Mouse (Mus musculus) embryonic facial prominence, embryonic 15.5 days (tissue): ENCODE results near the gene Nup210l. TPM values are rescaled to one million over a fixed set of nuclear protein-coding genes. Genes with fewer than 3 reads are reported as not detected.

Source experiments
- ATAC-seq: fragments of 200-750 bp; cut with Nextera tagmentation; 2 replicates; pipeline ENCODE4 v1.8.0; 2017; ENCODE audit warnings: low read depth, moderate TSS enrichment; ENCODE audit not compliant: insufficient number of reproducible peaks, low FRiP score, low TSS enrichment
- H3K27ac ChIP-seq: fragments of 300-500 bp; sonication (generic); replicated peaks from 2 replicates; pipeline ENCODE4 v1.5.1; 2015; ENCODE audit warnings: mild to moderate bottlenecking, inconsistent platforms
- H3K27me3 ChIP-seq: fragments of 300-500 bp; sonication (generic); 2 replicates; pipeline ENCODE4 v1.6.1; 2015; ENCODE audit warnings: inconsistent platforms
- H3K36me3 ChIP-seq: fragments of 300-500 bp; sonication (generic); 2 replicates; pipeline ENCODE4 v1.6.1; 2015; ENCODE audit warnings: mild to moderate bottlenecking, inconsistent platforms
- H3K4me1 ChIP-seq: fragments of 300-500 bp; sonication (generic); 2 replicates; pipeline ENCODE4 v1.6.1; 2015; ENCODE audit warnings: inconsistent platforms
- H3K4me2 ChIP-seq: fragments of 300-500 bp; sonication (generic); replicated peaks from 2 replicates; pipeline ENCODE4 v1.6.1; 2015; ENCODE audit warnings: mild to moderate bottlenecking, inconsistent platforms
- H3K4me3 ChIP-seq: fragments of 300-500 bp; sonication (generic); replicated peaks from 2 replicates; pipeline ENCODE4 v1.5.1; 2015; ENCODE audit warnings: mild to moderate bottlenecking, inconsistent platforms
- H3K9ac ChIP-seq: fragments of 300-500 bp; sonication (generic); 2 replicates; pipeline ENCODE4 v1.6.1; 2015; ENCODE audit warnings: inconsistent platforms
- H3K9me3 ChIP-seq: fragments of 300-500 bp; sonication (generic); replicated peaks from 2 replicates; pipeline ENCODE4 v1.6.1; 2016; ENCODE audit warnings: inconsistent platforms
- WGBS: fragments of 180-500 bp; shearing (Covaris S2); methylation state at CpG from one replicate; pipeline ENCODE4 v1.1.7; 2015; 5-methylcytosine and 5-hydroxymethylcytosine counted together
- polyA plus RNA-seq: library from polyadenylated mRNA; unstranded; fragments of >200 nt; fragmentation: Nextera tagmentation; extraction: Ambion mirVana; gene quantifications from 2 replicates; pipeline ENCODE4 v1.2.1, GENCODE M21; 2015

Nup210l gene
- polyA plus RNA-seq, 1 experiment from 2014 or later, result 0.36 TPM

- no peaks in the 10 kb centered on the region for H3K9me3 ChIP-seq
- H3K4me2 ChIP-seq, result no peak overlapping the region
- H3K4me1 ChIP-seq, result peaks cover 11% of the 10 kb centered on the region
- no peak for ATAC-seq
- no peak overlapping the region for H3K4me3 ChIP-seq
- no peak overlapping the region for H3K9ac ChIP-seq
- H3K27ac ChIP-seq, result no peak overlapping the region
- no peaks in the 10 kb centered on the region for H3K27me3 ChIP-seq
- peaks cover 25% of the 10 kb centered on the region for H3K36me3 ChIP-seq
- 79% methylated on average over 10 of the region's 10 CpGs for WGBS
Measured at GRCm38 (mm10) chr3:90224331-90224730, 120.4 kb downstream of the Nup210l start.

GRCm38 (mm10) chr3:90231075-90231474 is 127.1 kb downstream of the Nup210l start:
- H3K4me1 ChIP-seq, result peaks cover 9% of the 10 kb centered on the region
- H3K36me3 ChIP-seq, result peaks cover 22% of the 10 kb centered on the region
- no peaks in the 10 kb centered on the region for H3K27me3 ChIP-seq
- WGBS, result 16% methylated on average over 8 of the region's 8 CpGs
- peak overlapping the region; percentile 73 for H3K4me2 ChIP-seq
- peak overlapping the region; percentile 95 for H3K27ac ChIP-seq
- 0 out of 2 replicates have a peak overlapping the region, but pooled peaks have one; percentile 10 for H3K9ac ChIP-seq
- H3K9me3 ChIP-seq, result no peaks in the 10 kb centered on the region
- no peak for ATAC-seq
- H3K4me3 ChIP-seq, result peak overlapping the region; percentile 88

DNA sequence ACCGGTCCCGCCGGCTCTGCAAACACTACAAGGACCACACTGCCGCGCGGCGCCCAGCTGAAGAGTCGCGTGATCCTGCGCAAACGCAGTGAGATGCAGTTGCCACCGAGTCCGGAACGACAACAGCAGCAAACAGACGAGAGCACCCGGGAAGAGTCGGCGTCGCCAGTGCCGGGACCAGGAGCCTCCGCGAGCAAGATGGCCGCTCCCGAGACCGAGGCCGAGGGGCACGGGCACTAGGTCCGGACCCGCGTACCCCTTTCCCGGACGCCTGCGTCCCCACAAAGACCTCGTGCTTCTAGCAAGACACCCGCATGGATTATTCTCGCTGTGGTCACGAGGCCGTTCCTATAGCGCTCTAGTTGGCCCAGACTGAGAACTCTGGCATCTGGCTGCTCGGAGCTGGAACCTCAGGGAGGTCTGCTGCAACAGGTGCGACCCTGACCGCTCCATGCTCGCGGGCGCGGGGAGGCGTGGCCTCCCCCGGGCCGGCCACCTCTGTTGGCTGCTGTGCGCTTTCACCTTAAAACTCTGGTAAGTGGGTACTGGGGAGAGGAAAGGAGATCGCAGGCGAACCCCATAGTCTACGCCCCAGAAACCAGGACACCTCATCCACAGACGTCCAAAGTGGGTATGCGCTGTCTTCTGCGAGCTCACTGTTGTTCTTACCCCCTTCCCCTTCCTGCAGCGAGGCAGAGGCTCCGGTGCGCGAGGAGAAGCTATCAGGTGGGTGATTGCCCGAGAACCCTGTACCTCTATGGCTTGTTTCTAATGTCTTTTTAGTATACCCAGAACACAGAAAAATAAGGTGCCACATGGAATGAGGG is 127.8 kb downstream of the Nup210l start, which contains the start of gene Jtb:
Jtb (plus strand) TSS at position 91 of the 827 bp plus-strand sequence.
- H3K27me3 ChIP-seq, result no peaks in the 10 kb centered on the region
- H3K9me3 ChIP-seq, result no peaks in the 10 kb centered on the region
- under 1% methylated on average over 61 of the region's 61 CpGs for WGBS
- ATAC-seq, result peak; percentile 94
- peaks cover 9% of the 10 kb centered on the region for H3K4me1 ChIP-seq
- peaks cover 26% of the 10 kb centered on the region for H3K36me3 ChIP-seq
- peak within 1 kb of the TSS; percentile 73 for H3K4me2 ChIP-seq
- H3K9ac ChIP-seq, result peak within 1 kb of the TSS; percentile 85
- peak within 1 kb of the TSS; percentile 88 for H3K4me3 ChIP-seq
- H3K27ac ChIP-seq, result peak within 1 kb of the TSS; percentile 95

- Histone ChIP-seq H3K4me3 (no peak overlapping the region), H3K9me3 (no peaks in the 10 kb centered on the region), H3K4me2 (no peak overlapping the region), H3K4me1 (peaks cover 19% of the 10 kb centered on the region), H3K9ac (no peak overlapping the region), H3K27me3 (no peaks in the 10 kb centered on the region), H3K27ac (no peak overlapping the region), H3K36me3 (peaks cover 3% of the 10 kb centered on the region; the same call in 1 of the 2 replicates)
- WGBS, result 89% methylated on average over 2 of the region's 2 CpGs
- ATAC-seq, result no peak
Measured at GRCm38 (mm10) chr3:90241251-90241650, 137.3 kb downstream of the Nup210l start.

- Histone ChIP-seq H3K36me3 (no peaks in the 10 kb centered on the region), H3K9me3 (no peaks in the 10 kb centered on the region), H3K27ac (no peak overlapping the region), H3K4me1 (peaks cover 23% of the 10 kb centered on the region), H3K9ac (no peak overlapping the region), H3K27me3 (no peaks in the 10 kb centered on the region), H3K4me2 (no peak overlapping the region), H3K4me3 (no peak overlapping the region)
- WGBS, result 87% methylated on average over 10 of the region's 10 CpGs
- no peak for ATAC-seq
Measured at GRCm38 (mm10) chr3:90241669-90242358, 137.9 kb downstream of the Nup210l start.

DNA sequence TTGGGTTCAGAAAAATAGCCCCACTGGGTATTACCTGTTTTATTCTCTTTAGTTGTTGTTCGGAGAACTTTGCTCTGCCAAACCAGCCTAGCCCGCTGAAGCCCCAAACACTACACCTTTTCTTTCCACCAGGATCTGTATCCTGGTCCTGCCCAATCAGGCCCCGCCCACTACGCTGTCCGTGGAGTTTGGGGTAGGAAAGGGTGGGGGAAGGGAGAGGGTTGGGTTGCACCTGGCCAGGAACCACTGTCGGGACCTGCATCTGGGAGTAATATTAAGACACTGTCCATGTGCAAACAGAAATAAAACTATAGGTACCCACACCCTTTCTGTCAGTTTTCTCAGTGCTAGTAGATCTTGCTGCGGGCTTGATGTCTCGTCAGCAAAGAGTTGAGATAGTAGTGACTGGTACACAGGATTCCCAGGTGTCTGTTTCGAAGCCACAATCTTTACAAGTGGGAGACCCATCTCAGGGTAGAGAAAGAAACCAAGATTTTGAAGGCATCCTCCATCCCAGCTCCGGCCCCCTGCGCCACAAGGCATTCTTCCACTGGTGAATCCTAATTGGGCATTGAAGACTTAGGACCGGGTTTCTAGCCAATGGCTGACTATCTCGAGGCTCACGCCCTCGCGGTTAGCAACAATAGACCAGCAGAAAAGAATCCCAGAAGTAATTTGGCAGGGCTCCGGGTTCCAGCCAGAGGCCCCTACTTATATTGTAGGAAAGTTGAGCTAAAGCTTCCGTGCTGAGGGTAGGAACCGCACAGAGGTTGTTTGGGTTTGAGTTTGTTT is 139.2 kb downstream of the Nup210l start, which contains the start of gene Creb3l4:
Creb3l4 (minus strand) TSS at position 529 of the 792 bp plus-strand sequence.
- WGBS, result 4% methylated on average over 19 of the region's 19 CpGs

DNA sequence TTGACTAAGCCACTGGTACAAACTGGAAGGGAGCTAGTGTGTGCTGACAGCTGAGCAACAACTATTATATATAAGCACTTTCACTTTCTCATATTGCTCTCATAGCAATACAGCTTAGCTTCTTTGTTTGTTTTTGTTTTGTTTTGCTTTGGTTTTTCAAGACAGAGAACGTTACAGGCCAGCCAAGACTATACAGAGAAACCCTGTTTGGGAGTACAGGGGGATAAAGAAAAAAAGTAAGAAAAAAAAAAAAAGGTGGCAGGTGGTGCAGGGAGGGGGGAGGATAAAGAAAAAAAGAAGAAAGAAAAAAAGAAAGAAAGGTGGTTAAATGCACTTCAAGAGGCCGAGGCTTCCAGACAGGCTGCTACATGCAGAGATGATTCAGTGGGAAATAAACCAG is 141.5 kb downstream of the Nup210l start:
- no peaks in the 10 kb centered on the region for H3K27me3 ChIP-seq
- 0 out of 2 replicates have a peak, but pooled peaks cover 5% of the 10 kb centered on the region for H3K36me3 ChIP-seq
- H3K4me3 ChIP-seq, result no peak overlapping the region
- H3K9ac ChIP-seq, result no peak overlapping the region
- H3K9me3 ChIP-seq, result no peaks in the 10 kb centered on the region
- 46% methylated on average over 2 of the region's 2 CpGs for WGBS
- H3K27ac ChIP-seq, result peak overlapping the region; percentile 25; the same call in 1 of the 2 replicates
- ATAC-seq, result no peak
- H3K4me2 ChIP-seq, result no peak overlapping the region
- peaks cover 30% of the 10 kb centered on the region for H3K4me1 ChIP-seq

More for the DNA sequence above, 139.2 kb downstream of the Nup210l start, which contains the start of gene Creb3l4:
- ATAC-seq, result peak; percentile 69
- no peaks in the 10 kb centered on the region for H3K9me3 ChIP-seq
- no peaks in the 10 kb centered on the region for H3K36me3 ChIP-seq
- H3K4me3 ChIP-seq, result peak within 1 kb of the TSS; percentile 41
- H3K27ac ChIP-seq, result peak within 1 kb of the TSS; percentile 80
- H3K9ac ChIP-seq, result peak within 1 kb of the TSS; percentile 13; the same call in 1 of the 2 replicates
- H3K4me2 ChIP-seq, result peak within 1 kb of the TSS; percentile 56
- no peaks in the 10 kb centered on the region for H3K27me3 ChIP-seq
- H3K4me1 ChIP-seq, result peaks cover 27% of the 10 kb centered on the region

- Histone ChIP-seq H3K4me3 (peak overlapping the region; percentile 78), H3K9ac (peak overlapping the region; percentile 28; the same call in 1 of the 2 replicates), H3K36me3 (peaks cover 19% of the 10 kb centered on the region), H3K4me1 (peaks cover 33% of the 10 kb centered on the region), H3K27ac (peak overlapping the region; percentile 93), H3K9me3 (no peaks in the 10 kb centered on the region), H3K4me2 (peak overlapping the region; percentile 84), H3K27me3 (no peaks in the 10 kb centered on the region)
- peak; percentile 7; the same call in 1 of the 2 replicates for ATAC-seq
- 2% methylated on average over 3 of the region's 3 CpGs for WGBS
Measured at GRCm38 (mm10) chr3:90247630-90247959, 143.7 kb downstream of the Nup210l start.

- Histone ChIP-seq H3K27me3 (no peaks in the 10 kb centered on the region), H3K9me3 (no peaks in the 10 kb centered on the region), H3K36me3 (peaks cover 19% of the 10 kb centered on the region), H3K4me3 (peak within 1 kb of the TSS; percentile 78), H3K4me1 (peaks cover 28% of the 10 kb centered on the region), H3K27ac (peak within 1 kb of the TSS; percentile 93), H3K9ac (peak within 1 kb of the TSS; percentile 88), H3K4me2 (peak within 1 kb of the TSS; percentile 84)
- ATAC-seq, result peak; percentile 94
- WGBS, result under 1% methylated on average over 44 of the region's 44 CpGs
Measured at GRCm38 (mm10) chr3:90247960-90248745, 144.2 kb downstream of the Nup210l start, which contains the start of gene Slc39a1. Slc39a1 (plus strand) TSS chr3:90248172.

GRCm38 (mm10) chr3:90248746-90249100 is 144.8 kb downstream of the Nup210l start:
- 4% methylated on average over 10 of the region's 10 CpGs for WGBS
- H3K27me3 ChIP-seq, result no peaks in the 10 kb centered on the region

More at GRCm38 (mm10) chr3:90248746-90249100, 144.8 kb downstream of the Nup210l start:
- Histone ChIP-seq H3K36me3 (peaks cover 19% of the 10 kb centered on the region), H3K4me3 (peak overlapping the region; percentile 78), H3K9ac (peak overlapping the region; percentile 88), H3K4me2 (peak overlapping the region; percentile 84), H3K27ac (peak overlapping the region; percentile 93), H3K9me3 (no peaks in the 10 kb centered on the region), H3K4me1 (peaks cover 22% of the 10 kb centered on the region)
- ATAC-seq, result no peak
